9 mouse cellular contexts compared by ENCODE assay signal in genomic region chr4:137367275-137368088, GRCm38 (mm10). TPM values are rescaled to one million over a fixed set of nuclear protein-coding genes. Genes with fewer than 3 reads are reported as not detected.
DNase-seq lines count a peak whose midpoint lies in the region; ATAC-seq and TF ChIP-seq lines count a peak whose summit lies in the region.
"Had no signal": no experiment of that assay in that cellular context is flagged by ENCODE, and none has a peak within 500 bp of the region (broad histone marks: within the 10 kb centered on the region; RNA-seq: fewer than 3 reads in every experiment).

No protein-coding gene starts in this region.

- peaks cover 5% of the 10 kb centered on the region; the same call in 1 of the 2 replicates for H3K4me1 ChIP-seq in kidney, postnatal 0 days (replicated peaks; ENCODE audit: insufficient read depth, low read length)

- no peaks in the 10 kb centered on the region for H3K36me3 ChIP-seq in kidney, postnatal 0 days (ENCODE audit: insufficient read depth, low read length)
- H3K36me3 ChIP-seq: hindbrain, embryonic 15.5 days had no signal

- WGBS in kidney, postnatal 0 days = 38% methylated on average over 5 of the region's 5 CpGs

- peak overlapping the region; percentile 16; the same call in 1 of the 2 replicates for H3K4me2 ChIP-seq in kidney, postnatal 0 days (ENCODE audit: low read length)
- H3K4me2 ChIP-seq: hindbrain, embryonic 15.5 days had no signal

- H3K27ac ChIP-seq in kidney, postnatal 0 days = peak overlapping the region; percentile 64
- H3K27ac ChIP-seq: hindbrain, embryonic 15.5 days had no signal

- no peaks in the 10 kb centered on the region for H3K27me3 ChIP-seq in kidney, postnatal 0 days (ENCODE audit: insufficient read depth, low read length)
- H3K27me3 ChIP-seq: hindbrain, embryonic 15.5 days had no signal

- TF ChIP-seq CTCF in kidney, postnatal 0 days (IDR thresholded peaks at IDR 0.05; ENCODE audit: low read depth) = no peak

- no peak for ATAC-seq in kidney, postnatal 0 days (replicated peaks; ENCODE audit: low FRiP score, low read depth)
- peak; percentile 79 for ATAC-seq in megakaryocyte, adult 5-6 weeks (ENCODE audit: poor library complexity, severe bottlenecking)

- no peak overlapping the region for H3K9ac ChIP-seq in kidney, postnatal 0 days (ENCODE audit: low read depth, low read length)
- H3K9ac ChIP-seq: hindbrain, embryonic 15.5 days had no signal

- H3K4me3 ChIP-seq in kidney, postnatal 0 days (replicated peaks; ENCODE audit: low read depth, low read length) = no peak overlapping the region
- H3K4me3 ChIP-seq: hindbrain, embryonic 15.5 days had no signal

- no peaks in the 10 kb centered on the region for H3K9me3 ChIP-seq in kidney, postnatal 0 days (replicated peaks; ENCODE audit: low read length)
- H3K9me3 ChIP-seq: hindbrain, embryonic 15.5 days had no signal

- DNase-seq in 416B (ENCODE audit: low read depth) = peak; percentile 92
- DNase-seq in CD4-positive, CD25-positive, alpha-beta regulatory T cell, adult 2 months (ENCODE audit: low read depth, low spot score) = peak; percentile 82
- peak; percentile 99 for DNase-seq in heart, adult 11 months
- peak; percentile 80 for DNase-seq in kidney, postnatal 0 days (ENCODE audit: low spot score)
- DNase-seq in cerebellum, adult 11 months = no peak
- no peak for DNase-seq in cerebellum, postnatal 25 days
- no peak for DNase-seq in cerebellum, adult 11-12 months

RNA-seq across cellular contexts. Expression of gene Cdc42, which starts 10.0 kb away (rescaled TPM):
- 592 and 644 TPM in 2 replicates for polyA plus RNA-seq in kidney, postnatal 0 days (2015; fragmentation: Nextera tagmentation; extraction: Ambion mirVana)
- 1,134 and 1,141 TPM in 2 replicates for total RNA-seq in megakaryocyte, adult 5-6 weeks (2015)
- 1,082 and 1,090 TPM in 2 replicates for total RNA-seq in megakaryocyte, adult 5-6 weeks (2017)

RNA-seq across cellular contexts. Expression of gene Cela3a, which starts 42.1 kb away (rescaled TPM):
- polyA plus RNA-seq in kidney, postnatal 0 days (2015; fragmentation: Nextera tagmentation; extraction: Ambion mirVana) = not detected in 2 replicates
- not detected in 2 replicates for total RNA-seq in megakaryocyte, adult 5-6 weeks (2015)
- total RNA-seq in megakaryocyte, adult 5-6 weeks (2017) = not detected in 2 replicates
- polyA plus RNA-seq: hindbrain, embryonic 15.5 days had no signal

Comparison
In these comparisons a context has a peak if more than half of its experiments do, and no peak if none do; other contexts are left out.
1. DNase-seq: peak in 416B (single experiment), CD4-positive, CD25-positive, alpha-beta regulatory T cell, adult 2 months (single experiment), heart, adult 11 months (single experiment) and kidney, postnatal 0 days (single experiment); none in cerebellum, adult 11 months (single experiment), cerebellum, postnatal 25 days (0 of 2) and cerebellum, adult 11-12 months (single experiment).